Mouse (Mus musculus): ENCODE measurements around the gene Cck. TPM values are rescaled to one million over a fixed set of nuclear protein-coding genes. Genes with fewer than 3 reads are reported as not detected.
"Not testable (repeated sequence)": the region's sequence is repeated elsewhere in the genome, so short reads cannot be mapped to it uniquely, and the experiment has no call there.

Gene Cck
- polyA plus RNA-seq, 3 experiments from 2014 or later: not detected

GRCm38 (mm10) chr9:121459950-121460349 is 35.5 kb downstream of the Cck start:
- ATAC-seq: no peak

- ATAC-seq: no peak
These were observed 37.0 kb downstream of the Cck start for GRCm38 (mm10) chr9:121458466-121458865.

- ATAC-seq: no peak
These were observed 38.6 kb downstream of the Cck start for GRCm38 (mm10) chr9:121456739-121457515.

- ATAC-seq: peak; percentile 85
These were observed 40.6 kb downstream of the Cck start for GRCm38 (mm10) chr9:121454891-121455290.

- ATAC-seq: not testable (repeated sequence)
These were observed 43.1 kb downstream of the Cck start for GRCm38 (mm10) chr9:121452342-121452942.

- ATAC-seq: no peak
These were observed 49.1 kb downstream of the Cck start for GRCm38 (mm10) chr9:121446431-121446831.

GRCm38 (mm10) chr9:121445364-121445763 is 50.1 kb downstream of the Cck start:
- no peak for ATAC-seq

GRCm38 (mm10) chr9:121444367-121444707 is 51.2 kb downstream of the Cck start:
- no peak for ATAC-seq

- no peak for ATAC-seq
These were observed 51.7 kb downstream of the Cck start for GRCm38 (mm10) chr9:121443696-121444366.

- ATAC-seq: no peak
These were observed 53.3 kb downstream of the Cck start for GRCm38 (mm10) chr9:121442145-121442544.

Other genes with a start within 250 kb of the Cck start
- 1 to 10 TPM in 2 of 3 experiments, not detected in 1; 1.6 to 3.8 TPM for gene Ulk4, start 218.5 kb downstream of the Cck start, polyA plus RNA-seq (2017; shearing (Covaris generic))
- gene Trak1, start 198.2 kb downstream of the Cck start, polyA plus RNA-seq (2017; shearing (Covaris generic)): 10 to 100 TPM in 2 of 3 experiments, 1 to 10 TPM in 1; 7.5 to 12.9 (median 11.8) TPM
- gene Lyzl4, start 146.4 kb upstream of the Cck start, polyA plus RNA-seq (2017; shearing (Covaris generic)): not detected
- gene Vipr1, start 147.0 kb upstream of the Cck start, polyA plus RNA-seq (2017; shearing (Covaris generic)): 1 to 10 TPM in 2 of 3 experiments, under 1 TPM in 1; 0.98 to 2.4 (median 1.8) TPM
- gene Sec22c, start 209.8 kb upstream of the Cck start, polyA plus RNA-seq (2017; shearing (Covaris generic)): 10 to 100 TPM in 2 of 3 experiments, 1 to 10 TPM in 1; 9.1 to 19.1 (median 17.1) TPM
- gene Ss18l2, start 214.6 kb upstream of the Cck start, polyA plus RNA-seq (2017; shearing (Covaris generic)): 10 to 100 TPM; 45.5 to 68.0 (median 63.4) TPM
- 100 to 1,000 TPM; 108 to 126 (median 117) TPM for gene Nktr, start 223.5 kb upstream of the Cck start, polyA plus RNA-seq (2017; shearing (Covaris generic))